Mouse (Mus musculus): Measurements from ENCODE around the gene Atp12a. TPM values are rescaled to one million over a fixed set of nuclear protein-coding genes. Genes with fewer than 3 reads are reported as not detected.

The Atp12a gene
- polyA plus RNA-seq, 1 experiment, result not detected

DNA sequence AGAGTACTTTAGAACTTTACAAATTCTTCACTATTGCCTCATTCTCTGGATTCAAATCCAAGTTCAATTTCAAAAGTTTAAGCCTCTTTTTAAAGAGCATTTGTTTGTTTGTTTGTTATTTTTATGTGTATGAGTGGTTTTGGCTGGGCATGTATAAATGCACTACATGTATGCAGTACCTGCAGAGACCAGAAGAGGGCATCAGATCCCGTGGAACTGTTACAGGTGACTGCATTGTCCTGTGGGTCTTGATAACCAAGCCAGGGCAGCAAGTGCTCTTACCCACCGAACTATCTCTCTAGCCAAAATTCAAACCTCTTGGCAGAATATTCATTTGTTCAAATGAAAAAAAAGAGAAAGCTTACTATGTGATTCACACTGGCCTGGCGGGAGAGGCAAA is 4.0 kb downstream of the Atp12a start:
- TF ChIP-seq POLR2A (IDR thresholded peaks at IDR 0.05; ENCODE audit: low read depth, low read length) (no peak), CTCF (IDR thresholded peaks at IDR 0.05; ENCODE audit: extremely low read depth, insufficient read depth, insufficient read length, insufficient replicate concordance) (no peak)
- H3K4me3 ChIP-seq (ENCODE audit: extremely low read depth, insufficient read depth, insufficient read length), result no peak overlapping the region
- H3K27me3 ChIP-seq (ENCODE audit: control insufficient read depth, insufficient read depth, low read length), result peaks cover 5% of the 10 kb centered on the region
- no peaks in the 10 kb centered on the region for H3K36me3 ChIP-seq (ENCODE audit: control insufficient read depth, insufficient read depth, low read length)
- H3K4me1 ChIP-seq (ENCODE audit: control insufficient read depth, insufficient read depth, insufficient read length), result no peaks in the 10 kb centered on the region
- DNase-seq (ENCODE audit: low read depth in 1 of 2, low spot score in 2 of 2), result no peak
- H3K27ac ChIP-seq (ENCODE audit: insufficient read depth, low read length), result no peak overlapping the region
- 52% methylated on average over 3 of the region's 3 CpGs for WGBS

DNA sequence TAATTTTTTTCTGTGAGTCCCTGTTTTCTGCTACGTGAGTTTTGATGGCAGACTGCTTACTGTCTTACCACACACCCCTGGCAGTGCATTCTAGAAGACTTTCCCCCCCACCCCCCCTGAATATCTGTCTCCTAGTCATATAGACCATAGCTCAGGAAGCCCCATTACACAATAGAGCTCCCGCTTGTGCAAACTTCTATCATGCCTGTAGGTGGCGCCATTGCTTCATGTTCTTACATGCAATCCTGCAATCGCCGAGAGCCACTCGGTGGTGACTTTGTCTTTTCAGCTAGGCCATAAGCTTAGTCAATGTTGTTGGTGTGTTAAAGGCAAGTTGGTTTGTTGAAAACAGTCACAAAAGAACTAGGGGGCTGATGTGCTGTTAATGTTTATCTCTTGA is 10.9 kb downstream of the Atp12a start:
- DNase-seq (ENCODE audit: low read depth in 1 of 2, low spot score in 2 of 2), result peak; percentile 18 to 61
- Histone ChIP-seq H3K36me3 (ENCODE audit: control insufficient read depth, insufficient read depth, low read length) (no peaks in the 10 kb centered on the region), H3K4me1 (ENCODE audit: control insufficient read depth, insufficient read depth, insufficient read length) (no peaks in the 10 kb centered on the region), H3K27me3 (ENCODE audit: control insufficient read depth, insufficient read depth, low read length) (no peaks in the 10 kb centered on the region), H3K27ac (ENCODE audit: insufficient read depth, low read length) (no peak overlapping the region), H3K4me3 (ENCODE audit: extremely low read depth, insufficient read depth, insufficient read length) (no peak overlapping the region)
- 3% methylated on average over 6 of the region's 6 CpGs for WGBS
- peak; percentile 60; the same call in 1 of the 2 replicates for TF ChIP-seq CTCF (IDR thresholded peaks at IDR 0.05; ENCODE audit: extremely low read depth, insufficient read depth, insufficient read length, insufficient replicate concordance)
- TF ChIP-seq POLR2A (IDR thresholded peaks at IDR 0.05; ENCODE audit: low read depth, low read length), result no peak

DNA sequence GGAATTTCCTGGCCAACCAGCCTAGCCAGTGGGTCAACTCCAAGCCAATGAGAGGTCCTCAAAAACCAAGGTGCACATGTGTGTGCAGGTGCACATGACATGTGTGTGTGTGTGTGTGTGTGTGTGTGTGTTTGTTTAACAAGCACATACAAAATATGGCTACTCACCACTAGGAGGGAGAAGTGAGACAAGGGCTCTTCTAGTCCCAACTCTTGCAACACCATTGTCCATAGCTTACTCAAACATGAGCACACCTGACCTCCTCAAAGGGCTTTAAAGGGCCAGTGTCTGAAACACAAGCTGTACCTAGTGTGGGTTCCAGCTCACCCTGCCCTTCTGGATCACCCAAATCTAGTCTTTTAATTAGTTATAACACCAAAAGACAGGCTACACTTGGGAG is 12.9 kb downstream of the Atp12a start:
- TF ChIP-seq CTCF (IDR thresholded peaks at IDR 0.05; ENCODE audit: extremely low read depth, insufficient read depth, insufficient read length, insufficient replicate concordance) (no peak), POLR2A (IDR thresholded peaks at IDR 0.05; ENCODE audit: low read depth, low read length) (no peak)
- no peak overlapping the region for H3K27ac ChIP-seq (ENCODE audit: insufficient read depth, low read length)
- no peak for DNase-seq (ENCODE audit: low read depth in 1 of 2, low spot score in 2 of 2)
- H3K4me3 ChIP-seq (ENCODE audit: extremely low read depth, insufficient read depth, insufficient read length), result no peak overlapping the region
- H3K36me3 ChIP-seq (ENCODE audit: control insufficient read depth, insufficient read depth, low read length), result no peaks in the 10 kb centered on the region
- H3K27me3 ChIP-seq (ENCODE audit: control insufficient read depth, insufficient read depth, low read length), result no peaks in the 10 kb centered on the region
- H3K4me1 ChIP-seq (ENCODE audit: control insufficient read depth, insufficient read depth, insufficient read length), result no peaks in the 10 kb centered on the region

- no peaks in the 10 kb centered on the region for H3K4me1 ChIP-seq (ENCODE audit: control insufficient read depth, insufficient read depth, insufficient read length)
- no peaks in the 10 kb centered on the region for H3K27me3 ChIP-seq (ENCODE audit: control insufficient read depth, insufficient read depth, low read length)
- WGBS, result 82% methylated on average over 9 of the region's 9 CpGs
- no peak overlapping the region for H3K4me3 ChIP-seq (ENCODE audit: extremely low read depth, insufficient read depth, insufficient read length)
- no peak for DNase-seq (ENCODE audit: low read depth in 1 of 2, low spot score in 2 of 2)
- H3K27ac ChIP-seq (ENCODE audit: insufficient read depth, low read length), result no peak overlapping the region
- H3K36me3 ChIP-seq (ENCODE audit: control insufficient read depth, insufficient read depth, low read length), result no peaks in the 10 kb centered on the region
- TF ChIP-seq POLR2A (IDR thresholded peaks at IDR 0.05; ENCODE audit: low read depth, low read length), result no peak
- TF ChIP-seq CTCF (IDR thresholded peaks at IDR 0.05; ENCODE audit: extremely low read depth, insufficient read depth, insufficient read length, insufficient replicate concordance), result no peak
Measured at GRCm38 (mm10) chr14:56379336-56379735, 14.5 kb downstream of the Atp12a start.

DNA sequence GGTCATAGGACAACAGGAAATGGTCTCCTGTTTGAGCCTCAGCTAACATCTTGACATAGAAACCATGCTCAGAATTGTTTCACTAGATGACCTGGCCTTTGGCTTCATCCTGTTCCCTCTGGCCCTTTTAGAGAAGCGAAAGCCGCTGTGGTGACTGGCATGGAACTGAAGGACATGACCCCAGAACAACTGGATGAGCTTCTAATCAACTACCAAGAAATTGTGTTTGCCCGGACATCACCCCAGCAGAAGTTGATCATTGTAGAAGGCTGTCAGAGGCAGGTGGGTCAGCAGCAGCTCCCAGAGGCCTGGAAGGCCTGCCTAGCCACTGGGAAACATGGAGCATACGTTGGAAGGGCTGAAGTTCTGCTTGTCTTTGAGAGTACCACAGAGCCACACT is 17.5 kb downstream of the Atp12a start:
- H3K27me3 ChIP-seq (ENCODE audit: control insufficient read depth, insufficient read depth, low read length), result no peaks in the 10 kb centered on the region
- H3K27ac ChIP-seq (ENCODE audit: insufficient read depth, low read length), result no peak overlapping the region
- no peak overlapping the region for H3K4me3 ChIP-seq (ENCODE audit: extremely low read depth, insufficient read depth, insufficient read length)
- TF ChIP-seq CTCF (IDR thresholded peaks at IDR 0.05; ENCODE audit: extremely low read depth, insufficient read depth, insufficient read length, insufficient replicate concordance) (no peak), POLR2A (IDR thresholded peaks at IDR 0.05; ENCODE audit: low read depth, low read length) (no peak)
- no peak for DNase-seq (ENCODE audit: low read depth in 1 of 2, low spot score in 2 of 2)
- H3K4me1 ChIP-seq (ENCODE audit: control insufficient read depth, insufficient read depth, insufficient read length), result no peaks in the 10 kb centered on the region
- 78% methylated on average over 4 of the region's 4 CpGs for WGBS
- H3K36me3 ChIP-seq (ENCODE audit: control insufficient read depth, insufficient read depth, low read length), result no peaks in the 10 kb centered on the region

GRCm38 (mm10) chr14:56390247-56390646 is 25.4 kb downstream of the Atp12a start:
- Histone ChIP-seq H3K27ac (ENCODE audit: insufficient read depth, low read length) (no peak overlapping the region), H3K4me1 (ENCODE audit: control insufficient read depth, insufficient read depth, insufficient read length) (no peaks in the 10 kb centered on the region), H3K4me3 (ENCODE audit: extremely low read depth, insufficient read depth, insufficient read length) (no peak overlapping the region), H3K27me3 (ENCODE audit: control insufficient read depth, insufficient read depth, low read length) (no peaks in the 10 kb centered on the region), H3K36me3 (ENCODE audit: control insufficient read depth, insufficient read depth, low read length) (no peaks in the 10 kb centered on the region)
- no peak for DNase-seq (ENCODE audit: low read depth in 1 of 2, low spot score in 2 of 2)
- no peak for TF ChIP-seq CTCF (IDR thresholded peaks at IDR 0.05; ENCODE audit: extremely low read depth, insufficient read depth, insufficient read length, insufficient replicate concordance)
- TF ChIP-seq POLR2A (IDR thresholded peaks at IDR 0.05; ENCODE audit: low read depth, low read length), result no peak
- 85% methylated on average over 3 of the region's 3 CpGs for WGBS

GRCm38 (mm10) chr14:56393704-56394312 is 28.9 kb downstream of the Atp12a start:
- Histone ChIP-seq H3K4me3 (ENCODE audit: extremely low read depth, insufficient read depth, insufficient read length) (no peak overlapping the region), H3K36me3 (ENCODE audit: control insufficient read depth, insufficient read depth, low read length) (no peaks in the 10 kb centered on the region), H3K27ac (ENCODE audit: insufficient read depth, low read length) (no peak overlapping the region), H3K27me3 (ENCODE audit: control insufficient read depth, insufficient read depth, low read length) (no peaks in the 10 kb centered on the region), H3K4me1 (ENCODE audit: control insufficient read depth, insufficient read depth, insufficient read length) (no peaks in the 10 kb centered on the region)
- TF ChIP-seq POLR2A (IDR thresholded peaks at IDR 0.05; ENCODE audit: low read depth, low read length), result no peak
- no peak for TF ChIP-seq CTCF (IDR thresholded peaks at IDR 0.05; ENCODE audit: extremely low read depth, insufficient read depth, insufficient read length, insufficient replicate concordance)
- no peak for DNase-seq (ENCODE audit: low read depth in 1 of 2, low spot score in 2 of 2)
- WGBS, result 12% methylated on average over 2 of the region's 2 CpGs
